Mouse (Mus musculus) heart, postnatal 0 days (tissue): Measurements from ENCODE around the gene Pcca.

Source experiments
- CTCF ChIP-seq: IDR thresholded peaks from 2 replicates; pipeline ENCODE4 v1.5.1; 2016; ENCODE audit warnings: antibody characterized with exemption, control low read depth, low read depth
- EP300 ChIP-seq: IDR thresholded peaks from 2 replicates; pipeline ENCODE4 v1.6.1; 2016; ENCODE audit warnings: antibody characterized with exemption, low read depth

- TF ChIP-seq EP300 (no peak), CTCF (no peak)
These were observed 217.4 kb downstream of the Pcca start for GRCm38 (mm10) chr14:122751552-122751951.
